Mouse (Mus musculus) megakaryocyte, embryonic 14.5 days (primary cell): ENCODE data around the gene Gli2.

Experiments
- FLI1 ChIP-seq: IDR thresholded peaks from 2 replicates; pipeline ENCODE4 v1.6.1; 2012; ENCODE audit warnings: low read length, inconsistent platforms, mixed read lengths
- GATA1 ChIP-seq: IDR thresholded peaks from 3 replicates; pipeline ENCODE4 v1.6.1; 2012; ENCODE audit warnings: mixed read lengths, low read length, inconsistent platforms, borderline replicate concordance

GRCm38 (mm10) chr1:118935518-118935917 lies 117.9 kb downstream of the Gli2 start:
- no peak for TF ChIP-seq FLI1
- no peak for TF ChIP-seq GATA1
